Mouse (Mus musculus): ENCODE results near the gene Anapc11.

Anapc11 gene

GRCm38 (mm10) chr11:120628601-120629340 is 30.6 kb downstream of the Anapc11 start:
- DNase-seq, result no peak

DNA sequence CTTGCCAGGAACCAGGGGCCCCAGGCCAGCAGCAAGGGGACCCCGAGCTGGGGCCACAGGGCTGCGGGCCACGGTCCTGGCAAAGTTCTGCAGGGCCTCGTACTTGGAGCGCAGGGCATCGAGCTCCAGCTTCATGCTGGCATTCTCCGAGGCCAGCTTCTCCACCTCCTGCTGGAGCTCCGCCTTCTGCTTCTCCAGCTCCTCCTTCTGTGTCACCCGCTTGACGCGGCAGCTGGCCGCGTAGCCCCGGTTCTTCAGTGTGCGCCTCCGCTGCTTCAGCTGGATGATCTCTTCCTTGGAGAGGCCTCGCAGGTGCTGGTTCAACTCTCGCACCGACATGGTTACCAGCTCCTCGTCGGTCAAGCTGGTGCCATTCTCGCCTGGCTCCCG is 31.1 kb downstream of the Anapc11 start:
- DNase-seq, result peak in 1 of 2 experiments; percentile 40

- DNase-seq, result no peak
Measured at GRCm38 (mm10) chr11:120629911-120630310, 31.7 kb downstream of the Anapc11 start.

DNA sequence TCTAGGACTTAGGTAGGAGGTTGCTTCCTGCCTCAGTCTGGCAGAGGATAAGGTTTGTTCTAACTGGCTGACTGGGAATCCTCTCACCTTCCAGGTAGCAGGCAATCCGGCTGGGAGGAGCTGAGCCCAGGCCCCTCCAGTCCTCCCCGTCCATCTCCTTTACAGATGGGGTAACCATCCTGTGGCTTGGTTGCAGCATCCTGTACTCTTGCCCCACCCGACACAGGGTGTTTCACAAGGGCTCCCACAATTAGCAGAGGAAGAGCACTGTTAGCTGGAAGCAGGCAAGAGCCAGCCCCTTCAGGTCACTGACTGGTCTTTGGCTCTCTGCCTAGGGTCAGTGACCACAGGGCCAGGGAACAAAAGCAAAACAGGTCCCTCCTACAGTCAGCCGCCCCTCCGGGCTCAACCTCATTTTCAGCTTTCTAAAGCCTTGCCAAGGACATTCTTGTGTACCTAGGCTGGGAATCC is 32.2 kb downstream of the Anapc11 start:
- DNase-seq, result no peak

GRCm38 (mm10) chr11:120630881-120631725 is 32.9 kb downstream of the Anapc11 start:
- DNase-seq, result no peak

DNA sequence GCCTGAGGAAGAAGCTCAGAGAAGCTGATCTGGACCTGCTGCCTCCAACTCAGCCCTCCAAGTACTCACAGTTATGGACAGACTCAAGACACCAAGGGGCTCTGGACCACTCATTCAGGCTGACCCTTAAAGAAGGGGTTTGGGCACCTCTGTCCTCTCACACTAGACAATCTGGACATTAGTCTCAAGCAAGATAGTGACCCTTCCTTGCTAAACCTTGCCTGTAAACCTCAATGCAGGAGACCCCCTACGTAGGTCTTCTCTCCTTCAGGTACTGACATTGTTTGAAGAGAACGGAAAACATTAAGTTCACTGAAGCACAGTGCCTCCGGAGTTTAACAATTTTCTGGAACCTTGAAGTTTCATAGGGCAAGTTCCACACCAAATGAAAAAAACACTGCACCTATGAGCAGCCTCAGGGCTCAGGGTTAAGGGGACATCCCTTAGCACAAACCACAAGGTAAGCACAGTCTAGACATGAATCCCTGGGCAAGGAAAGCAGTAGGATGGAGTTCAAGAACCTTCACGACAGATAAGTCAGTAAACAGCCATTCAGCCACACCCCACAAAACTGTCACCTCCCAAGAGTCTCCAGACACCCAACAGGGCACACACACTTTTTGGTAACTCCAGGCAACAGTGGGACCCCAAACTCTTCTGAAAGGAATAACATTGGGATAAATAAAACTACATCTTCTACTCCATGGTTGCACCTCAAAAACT is 33.7 kb downstream of the Anapc11 start:
- DNase-seq, result no peak

- DNase-seq, result peak; percentile 73 to 75
Measured at GRCm38 (mm10) chr11:120632559-120633519, 34.6 kb downstream of the Anapc11 start.

DNA sequence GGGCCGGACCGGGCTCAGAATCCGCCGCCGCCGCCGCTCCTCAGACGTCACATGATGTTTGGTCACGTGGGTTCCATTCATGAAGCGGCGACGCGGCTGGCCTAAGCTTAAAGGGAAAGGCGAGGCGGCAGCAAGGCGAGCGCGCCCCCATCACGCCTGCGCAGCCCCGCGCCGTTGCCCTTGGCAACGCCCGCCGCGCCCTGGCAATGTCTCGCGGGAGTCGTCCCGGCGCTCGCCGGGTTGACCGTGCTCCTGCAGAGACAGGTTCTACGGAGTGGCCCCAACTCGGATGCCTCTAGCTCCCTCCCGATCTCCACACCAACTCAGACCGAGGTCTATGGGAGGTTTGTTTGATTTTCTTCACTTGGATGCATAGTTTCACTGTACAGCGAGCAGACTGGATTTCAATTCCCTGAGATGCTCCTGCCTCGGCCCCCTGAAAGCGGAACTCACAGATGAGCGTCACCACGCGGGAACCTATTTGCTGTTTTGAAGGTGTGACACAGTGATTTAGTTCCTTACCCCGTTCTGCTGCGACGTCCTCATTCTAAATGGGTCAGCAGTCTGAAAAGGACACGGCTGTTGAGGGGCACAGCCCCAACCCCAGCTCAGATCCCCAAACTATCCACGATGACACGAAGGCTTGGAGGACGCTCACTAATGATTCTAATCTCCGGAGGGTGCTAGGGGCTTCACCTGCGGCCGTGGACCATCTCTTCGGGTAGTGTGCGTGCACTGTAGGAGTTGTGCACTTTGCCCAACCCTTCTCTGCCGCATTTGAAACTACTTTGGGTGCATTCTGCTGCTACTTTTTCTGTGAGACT is 35.5 kb downstream of the Anapc11 start, which contains the start of gene Mafg:
TSS of gene Mafg (minus strand) at position 81 of the 824 bp plus-strand sequence.
- peak; percentile 96 for DNase-seq

DNA sequence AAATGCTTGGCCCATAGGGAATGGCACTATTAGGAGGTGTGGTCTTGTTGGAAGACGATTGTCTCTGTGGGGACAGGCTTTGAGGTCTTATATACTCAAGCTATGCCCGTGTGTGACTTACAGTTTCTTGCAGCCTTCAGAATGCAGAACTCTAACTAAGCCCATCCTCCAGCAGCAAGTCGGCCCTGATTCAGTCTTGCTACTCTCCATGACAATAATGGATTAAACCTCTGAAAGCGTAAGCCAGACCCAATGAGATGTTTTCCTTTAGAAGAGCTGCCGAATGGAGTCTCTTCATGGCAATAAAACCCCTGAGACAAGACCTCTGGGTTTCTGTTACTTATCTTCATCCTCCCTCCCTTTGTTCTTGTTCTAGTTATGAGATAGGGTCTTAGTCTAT is 36.6 kb downstream of the Anapc11 start:
- no peak for DNase-seq

DNA sequence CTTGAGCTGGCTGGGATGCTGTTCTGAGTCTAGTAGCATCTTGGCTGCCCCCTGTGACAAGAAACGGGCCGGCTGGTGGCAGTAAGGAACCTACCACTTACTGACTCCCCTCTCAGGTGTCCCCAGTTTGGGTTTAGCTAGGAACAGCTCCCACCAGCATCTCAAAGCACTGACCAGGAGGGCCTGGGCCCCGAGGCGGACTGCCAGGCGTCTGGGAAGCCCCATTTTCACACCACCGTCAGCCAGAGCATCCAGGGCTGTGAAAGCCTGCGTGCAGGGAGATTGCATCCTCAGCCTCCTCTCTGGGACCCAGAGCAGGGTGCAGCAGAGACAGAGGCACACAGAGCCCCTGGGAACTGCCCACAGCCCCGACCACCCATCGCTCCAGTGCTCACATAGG is 43.0 kb downstream of the Anapc11 start:
- no peak for DNase-seq

DNA sequence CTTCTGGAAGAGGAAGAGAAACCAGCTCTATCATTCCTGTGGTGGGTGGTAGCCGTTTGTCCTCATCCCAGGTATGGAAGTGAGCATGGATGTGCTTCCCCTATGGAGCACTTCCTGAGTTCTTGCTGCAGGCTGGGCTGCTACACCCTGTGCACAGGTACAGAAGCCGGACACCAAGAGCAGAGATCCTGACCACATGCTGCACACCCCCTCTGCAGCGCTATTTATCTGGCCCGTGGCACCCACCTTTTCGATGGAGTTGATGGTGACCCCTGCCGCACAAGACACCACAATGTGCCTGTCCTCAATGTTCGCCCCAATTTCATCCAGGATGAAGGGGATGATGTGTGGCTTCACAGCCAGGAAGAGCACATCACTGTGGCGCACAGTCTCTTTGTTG is 43.6 kb downstream of the Anapc11 start:
- DNase-seq, result no peak

- peak; percentile 49 to 58 for DNase-seq
Measured at GRCm38 (mm10) chr11:120642939-120643600, 44.8 kb downstream of the Anapc11 start.

DNA sequence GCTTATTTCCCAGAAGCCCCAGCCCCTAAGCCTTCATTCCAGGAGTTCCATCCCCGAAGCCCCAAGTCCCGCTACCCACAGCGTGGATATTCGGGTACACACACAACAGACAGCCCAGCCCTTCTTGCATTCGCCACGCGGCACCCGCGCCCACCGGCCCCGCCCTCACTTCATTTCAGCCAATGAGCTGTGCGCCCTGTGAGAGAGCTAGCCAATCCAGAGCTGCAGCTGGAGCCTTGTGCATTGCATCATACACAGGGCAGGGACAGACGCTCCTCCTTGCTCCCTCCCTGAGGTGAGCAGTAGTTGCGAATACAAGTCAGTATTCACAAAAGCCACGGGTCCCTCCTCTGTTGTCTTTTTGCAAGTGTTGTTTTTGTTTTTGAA is 45.4 kb downstream of the Anapc11 start, which contains the start of gene Pycr1:
TSS of gene Pycr1 (minus strand) at position 169 of the 387 bp plus-strand sequence.
- DNase-seq, result peak; percentile 96 to 97

- no peak for DNase-seq
Measured at GRCm38 (mm10) chr11:120647047-120647830, 49.0 kb downstream of the Anapc11 start.

DNA sequence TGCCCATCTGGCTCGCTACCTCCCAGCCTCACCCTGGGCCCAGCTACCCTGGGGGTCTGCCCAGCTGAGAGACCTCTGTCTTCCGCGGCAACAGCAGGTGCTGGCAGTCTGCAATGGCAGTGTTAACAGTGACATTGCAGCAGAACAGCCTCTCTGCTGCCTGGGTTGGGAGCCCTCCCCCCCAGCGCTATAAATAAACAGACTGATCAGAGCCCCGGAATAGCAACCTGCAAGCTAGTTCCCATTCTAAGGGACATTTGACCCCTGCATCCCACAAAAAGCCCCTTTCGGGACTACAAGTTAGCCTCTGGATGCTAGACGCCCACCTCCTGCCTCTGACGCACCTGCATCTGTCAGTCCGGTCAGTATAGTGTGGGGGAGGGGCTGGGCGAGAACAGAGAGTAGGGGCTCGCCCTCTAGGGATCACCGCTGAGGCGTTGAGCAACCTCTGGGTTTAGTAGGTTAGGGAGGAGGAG is 49.8 kb downstream of the Anapc11 start, which contains the start of gene Myadml2:
TSS of gene Myadml2 (minus strand) at position 158 of the 476 bp plus-strand sequence.
- peak; percentile 55 to 62 for DNase-seq

- DNase-seq, result no peak
Measured at GRCm38 (mm10) chr11:120651872-120652271, 53.7 kb downstream of the Anapc11 start.

DNA sequence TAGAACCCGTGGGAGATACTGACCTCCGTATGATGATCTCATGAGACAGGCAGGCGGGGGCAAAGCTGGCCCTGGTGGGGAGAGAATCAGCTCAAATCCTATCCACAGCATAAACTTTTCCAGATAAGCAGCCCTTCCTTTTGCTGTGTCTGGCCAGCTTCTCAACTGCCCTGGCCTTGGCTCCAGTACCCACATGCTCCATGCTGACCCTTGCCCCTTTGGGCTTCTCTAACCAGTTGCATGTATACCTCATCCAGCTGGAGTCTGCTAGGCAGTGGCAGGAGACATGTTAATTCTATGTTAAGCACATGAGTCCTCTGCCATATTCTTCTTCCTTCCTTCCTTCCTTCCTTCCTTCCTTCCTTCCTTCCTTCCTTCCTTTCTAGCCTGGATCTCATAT is 56.5 kb downstream of the Anapc11 start:
- no peak for DNase-seq

DNA sequence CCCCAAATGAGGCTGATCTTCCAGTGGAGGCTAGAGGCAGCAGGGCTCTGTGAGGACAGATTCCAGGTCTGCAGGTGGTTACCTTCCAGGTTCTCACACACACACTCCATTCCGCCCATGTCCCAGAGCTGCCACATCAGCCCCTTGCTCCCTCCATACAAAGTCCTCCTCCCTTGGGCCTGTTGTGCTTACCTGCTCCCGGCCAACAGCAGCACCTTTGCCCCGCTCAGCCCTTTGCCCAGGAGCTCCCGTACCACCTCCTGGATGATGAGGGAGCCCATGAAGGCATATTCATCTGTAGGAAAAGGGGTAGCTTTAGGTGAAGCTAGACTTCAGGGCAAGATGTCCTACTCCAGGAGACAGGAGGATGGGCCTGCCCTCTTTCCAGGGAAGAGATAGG is 59.1 kb downstream of the Anapc11 start:
- DNase-seq, result no peak
